Mouse (Mus musculus): ENCODE data around the gene Bbs10. TPM values are rescaled to one million over a fixed set of nuclear protein-coding genes. Genes with fewer than 3 reads are reported as not detected.

Gene Bbs10
- polyA plus RNA-seq (2015; fragmentation: Illumina TruSeq; extraction: RNeasy Lipid Tissue Mini Kit (QIAGEN cat#74804); ENCODE audit: insufficient read depth, low read depth, low replicate concordance) = 1.0 TPM

GRCm38 (mm10) chr10:111298140-111299098 is at the start of gene Bbs10:
TSS of gene Bbs10 (plus strand) at chr10:111298679.

Other genes starting within 250 kb of the Bbs10 start
- 2.6 TPM for gene Osbpl8, start 133.9 kb upstream of the Bbs10 start, polyA plus RNA-seq (2015; fragmentation: Illumina TruSeq; extraction: RNeasy Lipid Tissue Mini Kit (QIAGEN cat#74804); ENCODE audit: insufficient read depth, low read depth, low replicate concordance)
- 25.8 TPM for gene Nap1l1, start 174.5 kb downstream of the Bbs10 start, polyA plus RNA-seq (2015; fragmentation: Illumina TruSeq; extraction: RNeasy Lipid Tissue Mini Kit (QIAGEN cat#74804); ENCODE audit: insufficient read depth, low read depth, low replicate concordance)
- 3.8 TPM for gene Phlda1, start 207.6 kb downstream of the Bbs10 start, polyA plus RNA-seq (2015; fragmentation: Illumina TruSeq; extraction: RNeasy Lipid Tissue Mini Kit (QIAGEN cat#74804); ENCODE audit: insufficient read depth, low read depth, low replicate concordance)

Data from pancreas, adult 10 weeks (tissue).